Mouse (Mus musculus): ENCODE measurements around the gene Map3k1.

GRCm38 (mm10) chr13:111745216-111745615, 63.6 kb downstream of the Map3k1 start:
- no peak for TF ChIP-seq CTCF (IDR thresholded peaks at IDR 0.05; ENCODE audit: low read depth, low read length)
- no peak for TF ChIP-seq GATA1 (IDR thresholded peaks at IDR 0.05; ENCODE audit: borderline replicate concordance, low read length)
- no peak for TF ChIP-seq TAL1 (conservative IDR thresholded peaks at IDR 0.05; ENCODE audit: low read depth, low read length)
- no peak for TF ChIP-seq GATA2 (IDR thresholded peaks at IDR 0.05; ENCODE audit: borderline replicate concordance, low read depth, low read length)

All from G1E (cell line).